Mouse (Mus musculus) embryonic facial prominence, embryonic 10.5 days (tissue): ENCODE data around the gene Dtnbp1. TPM values are rescaled to one million over a fixed set of nuclear protein-coding genes. Genes with fewer than 3 reads are reported as not detected.

Experiments used
- polyA plus RNA-seq: library from polyadenylated mRNA; unstranded; fragments of >200 nt; fragmentation: Nextera tagmentation; extraction: Ambion mirVana; gene quantifications from 2 replicates; pipeline ENCODE4 v1.2.1, GENCODE M21; 2016

Dtnbp1 gene
- polyA plus RNA-seq, 1 experiment from 2014 or later = 86.3 TPM

Other genes starting within 250 kb of the Dtnbp1 start
- not detected in 2 replicates for gene Gm9817, start 76.5 kb upstream of the Dtnbp1 start, polyA plus RNA-seq